Mouse (Mus musculus): Measurements from ENCODE around the gene Cc2d1b. TPM values are rescaled to one million over a fixed set of nuclear protein-coding genes. Genes with fewer than 3 reads are reported as not detected.

Gene Cc2d1b
- total RNA-seq (2023): 111 TPM

GRCm38 (mm10) chr4:108619587-108620341 is at the start of gene Cc2d1b:
Gene Cc2d1b (plus strand): TSS chr4:108619940.

GRCm38 (mm10) chr4:108578840-108579742 is 40.6 kb upstream of the Cc2d1b start, which contains the start of the genes Prpf38a and Orc1:
Gene Prpf38a (minus strand): TSS chr4:108579336.
Gene Orc1 (plus strand): TSS chr4:108579423.

Other genes with a start within 250 kb of the Cc2d1b start
- gene Shisal2a, start 236.6 kb upstream of the Cc2d1b start, total RNA-seq (2023): not detected
- 1.6 TPM for gene Gpx7, start 213.0 kb upstream of the Cc2d1b start, total RNA-seq (2023)
- gene Tut4, start 160.5 kb upstream of the Cc2d1b start, total RNA-seq (2023): 201 TPM
- 56.2 TPM for gene Prpf38a, start 40.6 kb upstream of the Cc2d1b start, total RNA-seq (2023)
- gene Orc1, start 40.5 kb upstream of the Cc2d1b start, total RNA-seq (2023): 3.3 TPM
- not detected for gene 3110021N24Rik, start 99.7 kb downstream of the Cc2d1b start, total RNA-seq (2023)
- gene Zfyve9, start 160.9 kb downstream of the Cc2d1b start, total RNA-seq (2023): 0.23 TPM
- gene Btf3l4, start 213.7 kb downstream of the Cc2d1b start, total RNA-seq (2023): 59.0 TPM
- 18.5 TPM for gene Txndc12, start 214.7 kb downstream of the Cc2d1b start, total RNA-seq (2023)
- gene Kti12, start 227.8 kb downstream of the Cc2d1b start, total RNA-seq (2023): 35.2 TPM
- not detected for gene A730015C16Rik, start 228.7 kb downstream of the Cc2d1b start, total RNA-seq (2023)